Mouse (Mus musculus) hindbrain, embryonic 15.5 days (tissue): ENCODE measurements around the gene Gm5129. TPM values are rescaled to one million over a fixed set of nuclear protein-coding genes. Genes with fewer than 3 reads are reported as not detected.
A peak's percentile ranks its signal among the peaks of the same experiment; 100 is the strongest.
"Not testable (repeated sequence)": the region's sequence is repeated elsewhere in the genome, so short reads cannot be mapped to it uniquely, and the experiment has no call there.

ENCODE experiments used
- ATAC-seq: fragments of 200-750 bp; cut with Nextera tagmentation; 2 replicates; pipeline ENCODE4 v1.8.0; 2017; ENCODE audit warnings: low read depth, moderate number of reproducible peaks, moderate TSS enrichment; ENCODE audit not compliant: low FRiP score
- H3K27ac ChIP-seq: fragments of 300-500 bp; sonication (generic); replicated peaks from 2 replicates; pipeline ENCODE4 v1.5.1; 2015; ENCODE audit warnings: mild to moderate bottlenecking, inconsistent platforms
- H3K27me3 ChIP-seq: fragments of 300-500 bp; sonication (generic); 2 replicates; pipeline ENCODE4 v1.6.1; 2015; ENCODE audit warnings: control low read depth, inconsistent platforms
- H3K36me3 ChIP-seq: fragments of 300-500 bp; sonication (generic); 2 replicates; pipeline ENCODE4 v1.6.1; 2015; ENCODE audit warnings: control low read depth, inconsistent platforms
- H3K4me1 ChIP-seq: fragments of 300-500 bp; sonication (generic); replicated peaks from 2 replicates; pipeline ENCODE4 v1.6.1; 2015; ENCODE audit warnings: control low read depth, inconsistent platforms
- H3K4me2 ChIP-seq: fragments of 300-500 bp; sonication (generic); 2 replicates; pipeline ENCODE4 v1.6.1; 2015; ENCODE audit warnings: moderate library complexity, mild to moderate bottlenecking, inconsistent platforms
- H3K4me3 ChIP-seq: fragments of 300-500 bp; sonication (generic); 2 replicates; pipeline ENCODE4 v1.5.1; 2015; ENCODE audit warnings: mild to moderate bottlenecking, inconsistent platforms
- H3K9ac ChIP-seq: fragments of 300-500 bp; sonication (generic); 2 replicates; pipeline ENCODE4 v1.6.1; 2015; ENCODE audit warnings: inconsistent platforms
- H3K9me3 ChIP-seq: fragments of 300-500 bp; sonication (generic); 2 replicates; pipeline ENCODE4 v1.6.1; 2016; ENCODE audit warnings: control low read depth, inconsistent platforms
- WGBS: fragments of 180-500 bp; shearing (Covaris S2); methylation state at CpG from one replicate; pipeline ENCODE4 v1.1.7; 2015; 5-methylcytosine and 5-hydroxymethylcytosine counted together
- polyA plus RNA-seq: library from polyadenylated mRNA; unstranded; fragments of >200 nt; fragmentation: Nextera tagmentation; extraction: Ambion mirVana; gene quantifications from 2 replicates; pipeline ENCODE4 v1.2.1, GENCODE M21; 2015

The Gm5129 gene
- not detected in 2 replicates for polyA plus RNA-seq

- whole genome bisulfite sequencing, result under 1% methylated on average over 46 of the region's 46 CpGs
- H3K4me2 ChIP-seq, result peak within 1 kb of the TSS; percentile 92
- H3K4me1 ChIP-seq, result peaks cover 43% of the 10 kb centered on the region
- peak within 1 kb of the TSS; percentile 97 for H3K27ac ChIP-seq
- peak within 1 kb of the TSS; percentile 90 for H3K9ac ChIP-seq
- no peaks in the 10 kb centered on the region for H3K36me3 ChIP-seq
- peak within 1 kb of the TSS; percentile 100 for H3K4me3 ChIP-seq
- peak; percentile 98 for ATAC-seq
- H3K9me3 ChIP-seq, result no peaks in the 10 kb centered on the region
- no peaks in the 10 kb centered on the region for H3K27me3 ChIP-seq
Observed at GRCm38 (mm10) chr5:29735557-29736061, at the start of gene Gm5129, which contains the start of gene Dnajb6. Gm5129 (minus strand) TSS chr5:29735936. Dnajb6 (plus strand) TSS chr5:29735688.

GRCm38 (mm10) chr5:29784906-29785305 lies 49.2 kb upstream of the Gm5129 start:
- not testable (repeated sequence) for H3K9ac ChIP-seq, H3K27me3 ChIP-seq, H3K4me2 ChIP-seq, H3K4me1 ChIP-seq, ATAC-seq, H3K36me3 ChIP-seq, H3K27ac ChIP-seq, H3K9me3 ChIP-seq, H3K4me3 ChIP-seq
- WGBS, result 93% methylated on average over 9 of the region's 13 CpGs

- H3K4me3 ChIP-seq, result no peak overlapping the region
- H3K36me3 ChIP-seq, result 0 out of 2 replicates have a peak, but pooled peaks cover 5% of the 10 kb centered on the region
Observed at GRCm38 (mm10) chr5:29782261-29782660, 46.5 kb upstream of the Gm5129 start.

GRCm38 (mm10) chr5:29779733-29780132 lies 44.0 kb upstream of the Gm5129 start:
- H3K36me3 ChIP-seq, ATAC-seq, H3K4me3 ChIP-seq, H3K27me3 ChIP-seq, H3K9ac ChIP-seq, H3K27ac ChIP-seq, H3K9me3 ChIP-seq, H3K4me1 ChIP-seq, H3K4me2 ChIP-seq: not testable (repeated sequence)
- 96% methylated on average over 9 of the region's 9 CpGs for whole genome bisulfite sequencing

More at GRCm38 (mm10) chr5:29782261-29782660, 46.5 kb upstream of the Gm5129 start:
- no peak overlapping the region for H3K27ac ChIP-seq
- ATAC-seq, result no peak
- H3K9ac ChIP-seq, result no peak overlapping the region
- H3K4me1 ChIP-seq, result no peaks in the 10 kb centered on the region
- WGBS, result 89% methylated on average over 3 of the region's 3 CpGs
- no peaks in the 10 kb centered on the region for H3K27me3 ChIP-seq
- no peaks in the 10 kb centered on the region for H3K9me3 ChIP-seq
- no peak overlapping the region for H3K4me2 ChIP-seq

- 91% methylated on average over 6 of the region's 6 CpGs for WGBS
- no peak for ATAC-seq
- Histone ChIP-seq H3K9me3 (no peaks in the 10 kb centered on the region), H3K9ac (no peak overlapping the region), H3K27ac (no peak overlapping the region), H3K4me1 (0 out of 2 replicates have a peak, but pooled peaks cover under 1% of the 10 kb centered on the region), H3K4me3 (no peak overlapping the region), H3K4me2 (no peak overlapping the region), H3K27me3 (no peaks in the 10 kb centered on the region), H3K36me3 (0 out of 2 replicates have a peak, but pooled peaks cover 5% of the 10 kb centered on the region)
Observed at GRCm38 (mm10) chr5:29778029-29778428, 42.3 kb upstream of the Gm5129 start.

- Histone ChIP-seq H3K4me3 (no peak overlapping the region), H3K27me3 (no peaks in the 10 kb centered on the region), H3K9me3 (no peaks in the 10 kb centered on the region), H3K27ac (no peak overlapping the region), H3K36me3 (0 out of 2 replicates have a peak, but pooled peaks cover 10% of the 10 kb centered on the region), H3K4me1 (0 out of 2 replicates have a peak, but pooled peaks cover 5% of the 10 kb centered on the region), H3K9ac (no peak overlapping the region), H3K4me2 (no peak overlapping the region)
- ATAC-seq, result no peak
- 89% methylated on average over 5 of the region's 5 CpGs for WGBS
Observed at GRCm38 (mm10) chr5:29775437-29775836, 39.7 kb upstream of the Gm5129 start.

DNA sequence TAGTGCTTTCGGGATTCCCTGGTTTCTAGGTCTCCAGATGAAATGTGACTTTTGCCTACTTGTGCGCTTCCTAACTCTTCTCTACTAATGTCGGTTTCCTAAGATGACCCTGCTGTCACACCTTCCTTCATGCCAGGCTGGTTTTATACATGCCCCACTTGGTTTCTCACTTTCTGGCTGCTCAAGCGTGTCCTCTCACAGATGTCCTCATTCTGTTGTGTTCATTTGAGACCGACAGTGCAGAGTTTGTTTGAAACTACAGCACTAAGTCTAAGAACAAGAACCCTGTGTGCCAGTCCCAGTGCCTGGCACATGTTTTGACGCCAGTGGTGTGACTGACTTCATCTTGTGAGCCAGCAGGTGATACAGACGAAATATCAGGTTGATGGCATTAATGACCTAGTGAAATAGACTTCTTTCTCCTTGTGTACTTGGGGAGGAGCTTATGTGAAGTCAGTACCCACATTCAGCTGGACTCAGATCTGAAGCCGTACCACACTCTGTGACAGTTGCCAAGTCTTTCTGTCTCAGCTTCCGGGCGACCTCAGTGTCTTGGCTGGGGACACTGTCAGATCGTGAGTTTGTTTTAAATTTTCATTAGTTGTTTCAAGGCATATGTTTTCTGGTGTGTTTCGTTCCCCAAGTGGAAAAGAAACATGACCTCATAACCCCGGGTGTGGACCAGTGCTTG lies 37.9 kb upstream of the Gm5129 start:
- no peaks in the 10 kb centered on the region for H3K9me3 ChIP-seq
- H3K4me3 ChIP-seq, result no peak overlapping the region
- 83% methylated on average over 13 of the region's 13 CpGs for WGBS
- H3K27ac ChIP-seq, result peak overlapping the region; percentile 15; the same call in 1 of the 2 replicates
- 0 out of 2 replicates have a peak, but pooled peaks cover 8% of the 10 kb centered on the region for H3K36me3 ChIP-seq
- H3K9ac ChIP-seq, result no peak overlapping the region
- no peak for ATAC-seq
- H3K27me3 ChIP-seq, result no peaks in the 10 kb centered on the region
- 0 out of 2 replicates have a peak, but pooled peaks cover 5% of the 10 kb centered on the region for H3K4me1 ChIP-seq
- H3K4me2 ChIP-seq, result no peak overlapping the region

- no peak overlapping the region for H3K9ac ChIP-seq
- peak overlapping the region; percentile 15; the same call in 1 of the 2 replicates for H3K27ac ChIP-seq
- no peaks in the 10 kb centered on the region for H3K9me3 ChIP-seq
- no peak; the same call in 1 of the 2 replicates for ATAC-seq
- 67% methylated on average over 4 of the region's 4 CpGs for WGBS
- no peak overlapping the region for H3K4me2 ChIP-seq
- 0 out of 2 replicates have a peak, but pooled peaks cover 5% of the 10 kb centered on the region for H3K4me1 ChIP-seq
- H3K36me3 ChIP-seq, result peaks cover 7% of the 10 kb centered on the region
- H3K27me3 ChIP-seq, result no peaks in the 10 kb centered on the region
- H3K4me3 ChIP-seq, result no peak overlapping the region
Observed at GRCm38 (mm10) chr5:29772651-29773330, 37.1 kb upstream of the Gm5129 start.

DNA sequence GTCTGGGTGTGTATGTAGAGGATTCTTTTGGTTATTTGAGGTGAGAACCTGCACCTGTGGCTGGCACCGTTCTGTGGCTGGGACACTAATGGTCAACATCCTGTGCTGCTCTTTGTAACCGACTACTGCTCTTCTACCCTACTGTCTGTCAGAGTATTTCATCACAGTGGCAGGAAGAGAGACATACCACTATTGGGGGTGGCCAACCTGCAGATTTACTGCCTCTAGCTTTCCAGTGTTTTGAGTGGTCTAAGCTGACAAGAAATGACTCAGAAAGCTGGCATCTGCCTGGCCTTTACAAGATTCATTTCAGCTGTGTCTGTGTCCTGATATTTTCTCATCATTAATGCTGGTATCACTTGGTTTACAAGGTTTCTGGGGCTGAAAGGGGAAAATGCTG lies 36.3 kb upstream of the Gm5129 start:
- no peak for ATAC-seq
- H3K4me1 ChIP-seq, result 0 out of 2 replicates have a peak, but pooled peaks cover 5% of the 10 kb centered on the region
- H3K9ac ChIP-seq, result no peak overlapping the region
- no peak overlapping the region for H3K27ac ChIP-seq
- H3K9me3 ChIP-seq, result no peaks in the 10 kb centered on the region
- H3K4me3 ChIP-seq, result no peak overlapping the region
- H3K36me3 ChIP-seq, result peaks cover 13% of the 10 kb centered on the region
- 88% methylated on average over 2 of the region's 2 CpGs for WGBS
- H3K27me3 ChIP-seq, result no peaks in the 10 kb centered on the region
- no peak overlapping the region for H3K4me2 ChIP-seq

DNA sequence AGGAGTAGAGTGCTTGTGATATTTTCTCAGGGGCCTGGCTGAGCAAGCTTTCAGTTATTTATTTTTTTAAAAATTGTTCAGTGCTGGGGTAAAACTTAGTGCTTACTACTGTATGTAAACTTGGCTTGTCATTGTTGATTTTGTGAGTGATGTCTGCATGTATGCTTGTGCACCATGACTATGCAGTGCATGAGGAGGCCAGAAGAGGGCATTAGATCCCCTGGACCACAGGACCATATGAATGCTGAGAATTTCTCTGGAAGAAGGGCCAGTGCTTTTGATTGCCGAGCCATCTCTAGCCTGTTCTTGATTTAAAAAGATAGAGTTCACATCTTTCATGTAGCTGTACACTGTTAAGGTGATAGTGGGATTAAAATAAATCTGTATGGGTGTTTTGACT lies 35.2 kb upstream of the Gm5129 start:
- no peaks in the 10 kb centered on the region for H3K27me3 ChIP-seq
- no peak overlapping the region for H3K9ac ChIP-seq
- 83% methylated on average over 1 of the region's 1 CpGs for WGBS
- H3K36me3 ChIP-seq, result peaks cover 15% of the 10 kb centered on the region
- no peak for ATAC-seq
- H3K4me1 ChIP-seq, result 0 out of 2 replicates have a peak, but pooled peaks cover 5% of the 10 kb centered on the region
- no peaks in the 10 kb centered on the region for H3K9me3 ChIP-seq
- H3K4me3 ChIP-seq, result no peak overlapping the region
- no peak overlapping the region for H3K4me2 ChIP-seq
- H3K27ac ChIP-seq, result no peak overlapping the region

GRCm38 (mm10) chr5:29759318-29759717 lies 23.6 kb upstream of the Gm5129 start:
- H3K4me1 ChIP-seq, result no peaks in the 10 kb centered on the region
- H3K27me3 ChIP-seq, result no peaks in the 10 kb centered on the region
- H3K9me3 ChIP-seq, result no peaks in the 10 kb centered on the region
- no peak for ATAC-seq
- 87% methylated on average over 5 of the region's 5 CpGs for WGBS
- no peak overlapping the region for H3K4me3 ChIP-seq
- peaks cover 43% of the 10 kb centered on the region for H3K36me3 ChIP-seq
- H3K27ac ChIP-seq, result no peak overlapping the region
- no peak overlapping the region for H3K9ac ChIP-seq
- no peak overlapping the region for H3K4me2 ChIP-seq

DNA sequence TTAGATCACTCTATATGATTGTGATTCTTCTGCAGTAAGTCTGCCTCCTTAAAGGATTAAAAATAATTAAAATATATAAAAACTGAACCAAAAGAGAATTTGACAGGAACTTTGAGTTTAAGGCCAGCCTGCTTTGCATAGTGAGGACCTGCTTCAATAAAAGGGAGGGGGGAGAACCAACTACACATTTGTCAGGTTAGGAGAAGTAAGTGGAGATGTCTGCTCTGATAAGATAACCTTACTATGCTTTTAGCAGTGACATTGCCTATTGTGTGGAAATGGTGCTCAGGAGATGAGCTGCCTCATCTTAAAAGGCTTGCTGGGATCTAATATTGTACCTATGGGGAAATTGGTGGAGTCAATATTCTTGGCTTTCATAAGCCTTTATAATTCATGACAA lies 17.2 kb upstream of the Gm5129 start:
- Histone ChIP-seq H3K9me3 (no peaks in the 10 kb centered on the region), H3K9ac (no peak overlapping the region), H3K4me3 (no peak overlapping the region), H3K27me3 (no peaks in the 10 kb centered on the region), H3K4me1 (no peaks in the 10 kb centered on the region), H3K4me2 (no peak overlapping the region), H3K27ac (no peak overlapping the region), H3K36me3 (peaks cover 66% of the 10 kb centered on the region)
- no peak for ATAC-seq
